Mouse (Mus musculus) embryonic fibroblast, embryonic 13.5 days (primary cell): ENCODE measurements around the gene Wdr89.

Experiments
- CTCF ChIP-seq: IDR thresholded peaks from 2 replicates; pipeline ENCODE4 v1.5.1; 2011; ENCODE audit warnings: mild to moderate bottlenecking, control low read depth, low read length, moderate library complexity, borderline replicate concordance; ENCODE audit not compliant: insufficient read depth
- POLR2A ChIP-seq: IDR thresholded peaks from 2 replicates; pipeline ENCODE4 v1.6.1; 2011; ENCODE audit warnings: low read depth, mild to moderate bottlenecking, control low read depth, low read length, moderate library complexity

- TF ChIP-seq POLR2A, result no peak
- no peak for TF ChIP-seq CTCF
Observed at GRCm38 (mm10) chr12:75615556-75615955, 53.8 kb downstream of the Wdr89 start.
